Mouse (Mus musculus) E14TG2a.4 (cell line): ENCODE measurements around the gene Carmil1.

Experiments used
- H3K27me3 ChIP-seq: 2 replicates; pipeline ENCODE4 v1.6.1; 2014; ENCODE audit warnings: low read length, control low read depth; ENCODE audit not compliant: insufficient read depth
- H3K36me3 ChIP-seq: 2 replicates; pipeline ENCODE4 v1.6.1; 2014; ENCODE audit warnings: low read length, control low read depth; ENCODE audit not compliant: insufficient read depth
- H3K4me1 ChIP-seq: replicated peaks from 2 replicates; pipeline ENCODE4 v1.6.1; 2014; ENCODE audit warnings: low read depth, low read length, control low read depth
- H3K4me3 ChIP-seq: replicated peaks from 2 replicates; pipeline ENCODE4 v1.5.1; 2014; ENCODE audit warnings: mild to moderate bottlenecking, low read length
- H3K9me3 ChIP-seq: 2 replicates; pipeline ENCODE4 v1.6.1; 2014; ENCODE audit warnings: low read length, control low read depth
- CTCF ChIP-seq: conservative IDR thresholded peaks from 2 replicates; pipeline ENCODE4 v1.5.1; 2014; ENCODE audit warnings: low read length
- NANOG ChIP-seq: IDR thresholded peaks from 2 replicates; pipeline ENCODE4 v1.6.1; 2014; ENCODE audit warnings: borderline replicate concordance, low read length, mixed read lengths
- POU5F1 ChIP-seq: IDR thresholded peaks from 2 replicates; pipeline ENCODE4 v1.6.1; 2014; ENCODE audit warnings: low read length, borderline replicate concordance

Carmil1 gene

DNA sequence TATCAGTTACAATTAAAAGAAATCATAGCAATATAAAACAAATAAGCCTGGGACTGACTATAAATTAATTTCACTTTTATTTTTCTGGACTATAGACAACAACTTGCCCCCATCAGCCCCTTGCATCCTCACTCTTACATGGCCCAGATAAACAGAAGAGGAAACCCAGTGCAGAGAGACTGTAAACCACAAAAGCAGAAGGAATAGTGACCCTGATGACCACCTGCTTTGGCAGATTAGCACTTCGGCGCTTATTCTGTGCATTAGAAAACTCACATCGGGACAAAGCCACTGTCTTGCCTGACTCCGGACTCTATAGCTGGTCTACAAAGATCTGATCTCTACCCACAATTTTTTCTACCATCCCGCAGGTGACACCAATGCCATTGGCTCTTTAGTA is 188.5 kb downstream of the Carmil1 start:
- H3K27me3 ChIP-seq = no peaks in the 10 kb centered on the region
- no peak overlapping the region for H3K4me3 ChIP-seq
- no peaks in the 10 kb centered on the region for H3K9me3 ChIP-seq
- peaks cover 2% of the 10 kb centered on the region; the same call in 1 of the 2 replicates for H3K36me3 ChIP-seq
- H3K4me1 ChIP-seq = no peaks in the 10 kb centered on the region
- TF ChIP-seq CTCF = no peak
- no peak for TF ChIP-seq NANOG

DNA sequence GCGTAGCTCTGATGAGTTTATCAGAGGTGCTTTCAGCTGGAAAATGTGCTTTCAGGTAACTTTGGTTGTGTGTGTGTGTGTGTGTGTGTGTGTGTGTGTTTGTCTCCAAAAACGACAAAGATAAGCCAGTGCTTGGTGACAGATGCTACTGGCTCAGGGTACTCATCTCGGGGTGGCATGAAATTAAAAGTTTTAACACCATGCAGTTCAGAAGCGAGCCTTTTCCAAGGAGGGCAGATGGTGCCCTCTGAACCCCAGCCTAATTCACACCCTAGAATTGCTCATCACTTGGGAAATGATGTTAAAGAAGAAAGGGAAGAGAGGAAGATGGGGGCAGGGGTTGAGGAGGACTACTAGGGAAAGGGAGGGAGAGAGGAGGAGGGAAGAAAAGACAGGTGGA is 198.4 kb downstream of the Carmil1 start:
- no peaks in the 10 kb centered on the region for H3K27me3 ChIP-seq
- no peaks in the 10 kb centered on the region for H3K9me3 ChIP-seq
- no peaks in the 10 kb centered on the region for H3K4me1 ChIP-seq
- H3K4me3 ChIP-seq = no peak overlapping the region
- no peaks in the 10 kb centered on the region for H3K36me3 ChIP-seq
- TF ChIP-seq NANOG (no peak), POU5F1 (no peak), CTCF (no peak)

DNA sequence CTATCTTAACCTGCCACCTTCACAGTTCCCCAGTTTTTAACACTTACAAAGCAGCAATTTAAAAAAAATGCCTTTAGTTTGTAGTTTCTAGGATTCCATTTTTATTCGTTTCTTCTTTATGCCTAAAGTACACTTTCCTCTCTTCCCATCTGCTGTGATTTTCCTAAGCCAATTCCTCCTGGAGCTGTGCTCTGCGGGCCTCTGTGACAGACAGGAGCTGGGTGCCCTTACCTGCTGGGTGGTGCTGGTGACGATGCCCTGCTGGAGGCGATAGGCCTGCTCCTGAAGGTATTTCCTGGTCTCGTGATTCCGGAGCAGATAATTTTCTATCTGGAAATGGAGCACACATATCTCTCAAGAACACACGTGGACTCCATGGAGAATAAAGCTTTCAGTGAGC is 198.9 kb downstream of the Carmil1 start:
- Histone ChIP-seq H3K9me3 (no peaks in the 10 kb centered on the region), H3K36me3 (no peaks in the 10 kb centered on the region)
- TF ChIP-seq POU5F1 (no peak), NANOG (no peak), CTCF (no peak)

DNA sequence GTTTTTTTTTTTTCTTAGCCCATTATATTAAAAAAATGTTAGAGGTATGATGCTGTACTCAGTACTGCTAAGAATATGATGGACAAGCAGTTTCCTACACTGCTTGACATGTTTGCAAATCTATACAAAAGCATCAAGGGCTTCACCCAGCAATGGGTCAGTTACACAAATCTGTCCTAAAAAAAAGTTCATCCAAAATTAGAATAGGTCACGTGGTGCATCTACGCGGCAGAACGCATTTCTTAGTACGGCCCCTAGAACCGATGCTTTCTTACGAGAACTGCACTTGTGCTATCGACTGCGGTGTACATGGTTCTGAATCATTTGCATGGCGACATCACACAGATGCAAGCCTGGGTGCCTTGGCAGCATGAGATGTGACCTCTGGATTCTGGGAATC is 208.0 kb downstream of the Carmil1 start:
- peaks cover 29% of the 10 kb centered on the region for H3K36me3 ChIP-seq
- H3K4me1 ChIP-seq = no peaks in the 10 kb centered on the region
- no peaks in the 10 kb centered on the region for H3K27me3 ChIP-seq
- no peaks in the 10 kb centered on the region for H3K9me3 ChIP-seq
- H3K4me3 ChIP-seq = no peak overlapping the region
- TF ChIP-seq POU5F1 (no peak), CTCF (no peak), NANOG (no peak)

More for the DNA sequence above, 198.9 kb downstream of the Carmil1 start:
- H3K27me3 ChIP-seq = no peaks in the 10 kb centered on the region
- H3K4me1 ChIP-seq = no peaks in the 10 kb centered on the region
- no peak overlapping the region for H3K4me3 ChIP-seq

DNA sequence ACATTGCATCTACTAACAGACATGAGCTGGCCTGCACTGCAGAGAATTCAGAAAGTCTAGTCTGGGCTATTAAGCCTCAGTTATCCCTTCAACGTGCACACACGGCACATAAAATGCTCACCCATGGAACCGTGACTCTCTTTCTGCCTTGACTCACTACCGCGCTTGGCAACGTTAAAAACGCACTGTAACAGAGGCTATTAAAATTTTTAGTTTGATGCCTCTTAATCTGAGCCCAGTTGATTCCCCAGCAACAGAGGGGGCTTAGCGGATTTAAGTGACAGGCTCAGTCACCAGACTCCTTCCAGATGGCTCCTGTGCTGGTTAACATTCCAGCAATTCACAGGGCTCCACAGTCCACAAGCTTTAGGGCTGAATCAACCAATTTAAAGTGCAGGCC is 213.0 kb downstream of the Carmil1 start:
- Histone ChIP-seq H3K27me3 (no peaks in the 10 kb centered on the region), H3K4me1 (0 out of 2 replicates have a peak, but pooled peaks cover 4% of the 10 kb centered on the region), H3K36me3 (peaks cover 16% of the 10 kb centered on the region), H3K9me3 (no peaks in the 10 kb centered on the region), H3K4me3 (no peak overlapping the region)
- no peak for TF ChIP-seq NANOG
- no peak for TF ChIP-seq CTCF
- TF ChIP-seq POU5F1 = no peak

DNA sequence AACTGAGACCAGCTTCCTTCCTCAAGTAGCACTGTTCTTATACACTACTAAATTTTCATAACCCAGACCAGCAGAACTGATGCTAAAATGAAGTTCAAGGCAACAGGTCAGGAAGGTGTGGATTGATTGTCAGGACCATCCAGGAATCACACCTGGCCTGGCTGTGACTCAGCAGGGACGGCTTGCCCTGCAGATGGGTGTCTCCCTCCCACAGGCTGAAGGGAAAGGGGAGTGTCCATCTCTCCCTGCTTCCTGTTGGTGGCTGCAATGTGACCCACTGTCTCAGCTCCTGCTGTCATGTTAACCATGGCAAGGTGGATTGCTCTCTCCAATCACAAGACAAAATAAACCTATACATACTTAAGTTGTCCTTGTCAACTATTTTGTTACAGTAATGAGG is 215.1 kb downstream of the Carmil1 start:
- Histone ChIP-seq H3K27me3 (no peaks in the 10 kb centered on the region), H3K36me3 (peaks cover 15% of the 10 kb centered on the region), H3K9me3 (no peaks in the 10 kb centered on the region), H3K4me3 (no peak overlapping the region), H3K4me1 (0 out of 2 replicates have a peak, but pooled peaks cover 4% of the 10 kb centered on the region)
- no peak for TF ChIP-seq POU5F1
- TF ChIP-seq CTCF = no peak
- TF ChIP-seq NANOG = no peak

DNA sequence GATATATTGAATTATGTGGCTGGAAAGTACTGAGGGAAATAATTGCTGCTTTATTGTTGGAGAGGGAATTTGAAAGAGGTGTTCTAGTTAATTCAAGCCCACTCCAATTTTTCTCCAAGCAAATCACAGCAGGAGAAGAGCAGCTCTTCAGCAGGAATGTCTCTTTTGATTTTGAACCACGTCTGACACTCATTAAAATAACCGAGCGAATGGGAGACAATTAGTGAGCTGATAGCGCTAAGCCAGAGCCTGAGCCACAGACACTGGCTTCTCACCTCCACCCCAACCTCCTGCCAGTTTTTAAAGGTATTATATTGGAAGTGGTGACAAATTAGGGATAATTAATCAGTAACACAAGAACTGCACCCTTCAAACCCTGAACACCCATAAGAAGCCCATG is 217.8 kb downstream of the Carmil1 start:
- Histone ChIP-seq H3K36me3 (peaks cover 5% of the 10 kb centered on the region), H3K27me3 (no peaks in the 10 kb centered on the region), H3K9me3 (no peaks in the 10 kb centered on the region), H3K4me1 (0 out of 2 replicates have a peak, but pooled peaks cover 4% of the 10 kb centered on the region), H3K4me3 (no peak overlapping the region)
- TF ChIP-seq NANOG (no peak), CTCF (no peak), POU5F1 (no peak)

DNA sequence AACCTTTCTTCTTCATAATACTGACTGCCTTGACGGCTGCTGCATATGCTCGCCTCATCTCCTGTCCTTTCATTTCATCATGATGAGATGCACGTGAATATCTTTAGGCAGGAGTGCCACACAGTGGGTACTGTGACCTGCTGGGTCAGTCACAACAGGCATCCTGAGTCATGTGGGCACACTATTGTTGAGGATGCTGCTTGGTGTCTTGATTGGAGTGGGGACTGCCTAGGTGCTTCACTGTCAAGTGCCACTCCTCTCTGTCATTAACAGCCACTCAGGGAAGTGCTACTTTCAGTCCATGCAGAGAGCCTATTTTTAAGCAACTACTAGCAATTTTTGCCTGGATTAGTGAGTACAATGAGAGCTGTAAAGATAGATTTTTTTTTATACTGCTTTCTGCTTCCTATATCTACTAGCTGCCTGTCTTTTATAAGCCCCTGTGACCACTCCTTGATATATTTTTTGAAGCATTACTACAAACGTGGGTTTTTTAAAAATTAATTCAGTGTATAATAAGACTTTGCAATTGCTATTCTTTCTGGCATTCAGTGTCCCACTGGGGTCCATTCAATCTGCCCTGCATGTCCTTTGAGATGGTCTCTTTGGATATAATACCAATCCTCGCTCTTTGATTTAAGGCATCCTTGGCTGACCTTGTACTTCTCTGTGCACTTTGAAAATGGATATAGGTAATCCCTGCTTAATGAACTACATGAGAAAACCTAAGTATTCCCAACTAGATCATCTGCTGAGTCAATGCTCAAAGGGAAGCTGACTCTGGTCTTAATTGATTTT is 225.3 kb downstream of the Carmil1 start:
- no peak overlapping the region for H3K4me3 ChIP-seq
- TF ChIP-seq NANOG (no peak), CTCF (no peak), POU5F1 (no peak)
- H3K36me3 ChIP-seq = no peaks in the 10 kb centered on the region
- H3K27me3 ChIP-seq = no peaks in the 10 kb centered on the region
- no peaks in the 10 kb centered on the region for H3K4me1 ChIP-seq
- no peaks in the 10 kb centered on the region for H3K9me3 ChIP-seq

DNA sequence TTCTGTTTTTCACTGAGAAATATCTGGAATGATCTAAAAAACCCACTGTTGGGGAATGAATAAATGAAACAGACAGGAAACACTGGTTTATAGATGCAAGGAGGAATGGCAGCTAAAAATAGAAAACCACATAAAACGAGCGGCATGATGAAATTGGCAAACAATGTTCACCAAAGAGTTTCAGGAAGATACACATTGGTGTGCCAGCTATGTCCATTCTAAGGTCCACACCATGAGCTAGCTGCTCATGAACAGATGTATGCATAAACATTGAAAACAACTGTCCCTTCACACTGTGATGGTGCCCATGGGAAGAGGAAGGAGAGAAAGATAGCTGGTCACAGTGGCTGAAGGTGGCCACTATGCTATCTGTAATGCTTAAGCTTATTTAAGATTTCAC is 229.1 kb downstream of the Carmil1 start:
- Histone ChIP-seq H3K36me3 (no peaks in the 10 kb centered on the region), H3K4me3 (no peak overlapping the region), H3K9me3 (no peaks in the 10 kb centered on the region), H3K27me3 (no peaks in the 10 kb centered on the region), H3K4me1 (no peaks in the 10 kb centered on the region)
- TF ChIP-seq CTCF (no peak), POU5F1 (no peak), NANOG (no peak)
